Mouse (Mus musculus): ENCODE results near the gene Ccdc141.

- TF ChIP-seq POLR2A (IDR thresholded peaks at IDR 0.05; ENCODE audit: low read depth, low read length) (no peak), CTCF (IDR thresholded peaks at IDR 0.05; ENCODE audit: borderline replicate concordance, insufficient read depth, low read length) (no peak)
Observed at GRCm38 (mm10) chr2:77169218-77169617, 1.2 kb downstream of the Ccdc141 start.
